Mouse (Mus musculus): ENCODE measurements around the gene Frmd6.

The Frmd6 gene

DNA sequence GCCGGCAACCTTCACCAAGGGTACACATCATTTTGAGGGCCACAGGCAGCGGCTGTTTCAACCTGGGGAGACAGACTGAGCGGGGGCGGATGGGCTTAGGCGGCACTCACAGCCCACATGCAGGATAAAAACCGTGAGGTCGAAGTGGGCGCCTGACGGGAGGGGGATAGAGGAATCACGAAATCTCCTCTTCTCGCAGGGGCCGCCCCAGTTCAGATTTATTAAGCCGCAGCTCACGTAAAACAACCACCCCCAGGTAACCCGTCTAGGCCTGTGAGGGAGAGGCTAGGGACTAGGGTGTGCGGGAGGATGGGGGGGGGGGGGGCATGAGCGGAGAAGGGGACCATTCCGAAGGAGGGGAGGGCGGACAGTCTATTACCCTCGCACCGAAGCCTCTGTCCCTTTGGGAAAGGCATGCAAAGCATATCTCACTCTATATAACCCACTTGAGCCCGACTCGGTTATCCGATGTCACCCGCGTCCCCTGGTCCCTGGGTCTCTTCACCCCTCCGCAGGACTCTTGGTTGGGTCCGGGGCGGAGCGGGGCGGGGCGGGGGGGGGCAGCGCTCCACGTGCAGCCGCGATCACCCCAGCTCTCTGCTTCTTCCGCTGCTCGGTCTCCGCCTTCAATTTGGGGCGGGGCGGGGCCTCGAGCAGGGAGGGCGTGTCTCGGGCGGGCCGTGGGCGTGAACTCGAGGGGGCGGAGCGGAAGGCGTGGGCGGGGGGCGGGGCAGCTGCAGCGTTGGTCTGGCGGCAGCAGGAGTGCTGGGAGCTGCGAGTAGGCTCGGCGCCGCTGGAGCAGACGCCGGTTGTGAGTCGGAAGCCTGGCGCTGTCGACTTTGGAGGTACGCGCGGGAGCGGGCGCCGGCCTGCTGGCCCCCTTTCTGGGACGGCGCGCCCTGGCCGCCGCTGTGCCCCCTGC, at the start of gene Frmd6:
Gene Frmd6 (plus strand): TSS at position 786 of the 922 bp plus-strand sequence.
- DNase-seq: peak; percentile 98 to 99

- DNase-seq: no peak
Observed at GRCm38 (mm10) chr12:70775609-70776008, 49.7 kb upstream of the Frmd6 start.

DNA sequence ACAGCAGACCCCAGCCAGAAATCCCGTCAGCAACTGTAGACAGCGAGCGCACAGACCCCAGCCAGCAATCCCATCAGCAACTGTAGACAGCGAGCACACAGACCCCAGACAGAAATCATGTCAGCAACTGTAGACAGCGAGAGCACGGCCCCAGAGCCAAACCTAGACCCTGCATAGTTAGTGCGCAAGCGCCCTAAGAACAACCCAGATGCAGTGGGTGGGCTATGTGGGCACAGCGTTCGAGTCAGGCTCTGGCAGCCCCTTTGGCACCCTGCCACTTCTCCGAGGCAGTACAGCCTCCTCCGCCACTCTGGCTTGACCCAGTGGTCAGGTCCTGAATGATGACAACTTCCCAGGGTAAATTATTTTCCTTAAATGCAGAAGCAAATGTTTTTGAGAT, 48.6 kb upstream of the Frmd6 start:
- DNase-seq: peak; percentile 82 to 86

DNA sequence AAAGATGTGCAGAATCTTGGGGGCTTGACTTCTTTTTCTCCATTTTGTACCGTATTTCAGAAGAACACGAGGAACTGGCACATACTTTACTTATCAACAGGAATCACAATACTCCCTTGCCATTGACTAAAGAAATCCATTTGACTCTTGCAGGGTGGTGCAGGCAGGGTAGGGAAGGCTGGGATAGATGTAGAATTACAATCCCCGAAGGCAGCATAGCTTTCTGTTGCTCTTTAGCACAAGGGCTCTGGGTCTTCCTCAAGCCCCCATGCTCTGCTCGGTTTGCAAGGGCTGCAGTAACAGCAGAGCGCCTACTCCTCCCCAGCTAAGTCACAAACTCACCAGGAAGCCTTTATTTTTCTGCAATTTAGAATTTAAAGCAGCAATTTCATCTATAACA, 47.8 kb upstream of the Frmd6 start:
- DNase-seq: no peak

GRCm38 (mm10) chr12:70777866-70778265, 47.4 kb upstream of the Frmd6 start:
- peak; percentile 32 to 51 for DNase-seq

- DNase-seq: no peak
Observed at GRCm38 (mm10) chr12:70778271-70778670, 47.0 kb upstream of the Frmd6 start.

GRCm38 (mm10) chr12:70778724-70779123, 46.6 kb upstream of the Frmd6 start:
- DNase-seq: no peak

GRCm38 (mm10) chr12:70783049-70783448, 42.3 kb upstream of the Frmd6 start:
- DNase-seq: no peak

DNA sequence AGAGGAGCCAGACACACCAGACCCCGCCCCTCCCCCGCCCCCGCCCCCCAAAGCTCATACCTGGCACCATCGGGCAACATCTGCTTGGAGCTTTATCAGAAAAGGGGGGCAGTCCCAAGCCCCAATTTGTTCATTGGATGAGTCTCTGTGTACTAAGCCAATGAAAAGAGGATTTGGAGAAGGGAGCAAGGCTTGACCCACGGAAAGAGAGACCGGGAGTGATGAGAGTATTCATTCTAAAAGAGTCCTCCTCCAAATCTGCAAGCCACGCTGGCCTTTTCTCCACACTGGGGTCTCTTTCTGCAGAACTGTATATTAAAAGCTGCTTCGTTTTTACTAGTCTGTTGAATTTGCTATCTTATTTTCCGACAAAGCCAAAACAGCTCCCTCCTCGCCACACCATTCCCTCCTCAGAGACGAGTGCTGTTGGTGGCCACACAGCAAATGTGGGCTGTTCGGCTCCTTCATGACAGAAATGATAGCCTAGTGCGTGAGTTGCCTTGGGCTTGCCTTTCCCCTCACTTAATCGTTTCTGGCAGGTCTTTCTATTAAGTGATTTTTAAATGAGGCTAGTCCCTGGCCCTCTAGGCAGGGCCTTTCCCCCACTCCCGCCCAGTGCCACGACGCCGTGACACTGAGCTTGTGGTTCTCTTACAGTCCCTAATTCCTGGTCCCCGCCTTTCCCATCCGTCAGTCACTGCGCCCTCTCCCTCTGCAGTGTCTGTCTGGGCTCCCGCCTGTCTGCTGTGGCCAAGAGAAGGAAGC, 41.7 kb upstream of the Frmd6 start:
- peak; percentile 18 to 20 for DNase-seq

DNA sequence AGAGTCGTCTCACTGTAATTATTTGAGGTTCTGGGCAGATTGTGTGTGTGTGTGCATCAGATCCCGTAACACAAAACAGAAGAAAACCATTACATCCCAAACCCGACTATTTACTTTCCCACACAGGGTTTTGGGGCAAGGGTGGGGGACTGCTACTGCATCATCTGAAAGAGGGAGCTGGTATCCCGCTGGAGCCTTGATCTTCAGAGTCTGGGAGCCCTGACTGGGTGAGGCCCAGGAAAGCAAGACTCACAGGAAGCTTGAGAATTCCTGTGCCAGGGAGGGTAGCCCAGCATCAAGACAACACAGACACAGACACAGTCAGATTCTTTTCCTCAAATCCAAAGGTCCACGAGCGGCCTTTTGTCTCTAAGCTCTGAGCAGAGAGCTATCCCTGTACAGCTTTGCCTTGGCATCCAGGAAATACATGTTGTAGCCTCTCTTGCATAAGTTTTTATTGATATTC, 41.0 kb upstream of the Frmd6 start:
- DNase-seq: no peak

- no peak for DNase-seq
Observed at GRCm38 (mm10) chr12:70789341-70789740, 36.0 kb upstream of the Frmd6 start.

DNA sequence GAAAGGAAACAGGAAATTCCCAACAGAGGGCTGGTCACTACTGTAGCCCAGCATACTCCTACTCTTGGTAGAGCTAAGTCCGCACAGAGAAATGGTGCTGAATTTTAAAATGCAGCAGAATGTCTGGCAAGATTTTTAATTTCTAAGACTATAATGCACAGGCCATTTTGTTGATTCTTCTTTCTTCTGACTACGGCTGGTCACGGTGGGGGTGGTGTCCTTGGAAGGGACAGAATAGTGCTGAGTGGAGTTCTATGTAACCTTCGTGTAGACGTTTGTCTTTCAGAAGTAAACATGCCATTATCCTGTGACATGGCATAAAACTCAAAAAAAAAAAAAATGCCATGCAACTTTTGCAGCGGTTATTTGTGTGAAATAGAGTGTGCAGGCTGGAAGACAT, 32.0 kb upstream of the Frmd6 start:
- DNase-seq: no peak

GRCm38 (mm10) chr12:70794543-70795388, 30.5 kb upstream of the Frmd6 start:
- DNase-seq: no peak

GRCm38 (mm10) chr12:70795389-70795711, 30.0 kb upstream of the Frmd6 start:
- DNase-seq: no peak

GRCm38 (mm10) chr12:70798496-70798895, 26.8 kb upstream of the Frmd6 start:
- DNase-seq: no peak

GRCm38 (mm10) chr12:70799231-70800002, 25.9 kb upstream of the Frmd6 start:
- no peak for DNase-seq

DNA sequence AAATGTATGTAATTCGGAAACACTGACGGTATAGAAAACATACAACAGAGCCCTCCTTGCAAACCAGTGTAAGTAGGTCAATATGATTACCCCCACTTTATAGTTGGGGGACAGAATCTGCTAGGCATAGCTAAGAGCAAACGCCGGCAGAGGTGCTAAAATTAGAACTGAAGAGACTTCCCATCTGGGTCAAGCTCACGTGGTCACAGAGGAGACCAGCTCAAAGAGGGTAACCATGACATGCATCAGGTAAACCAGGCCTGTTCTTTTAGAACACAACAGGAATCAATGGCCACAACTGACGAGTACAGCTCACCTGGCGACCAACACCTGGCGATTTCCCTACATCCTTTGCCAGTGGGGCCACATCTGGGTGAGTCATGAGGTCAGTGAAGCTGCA, 25.2 kb upstream of the Frmd6 start:
- no peak for DNase-seq

GRCm38 (mm10) chr12:70801361-70801760, 24.0 kb upstream of the Frmd6 start:
- no peak for DNase-seq

DNA sequence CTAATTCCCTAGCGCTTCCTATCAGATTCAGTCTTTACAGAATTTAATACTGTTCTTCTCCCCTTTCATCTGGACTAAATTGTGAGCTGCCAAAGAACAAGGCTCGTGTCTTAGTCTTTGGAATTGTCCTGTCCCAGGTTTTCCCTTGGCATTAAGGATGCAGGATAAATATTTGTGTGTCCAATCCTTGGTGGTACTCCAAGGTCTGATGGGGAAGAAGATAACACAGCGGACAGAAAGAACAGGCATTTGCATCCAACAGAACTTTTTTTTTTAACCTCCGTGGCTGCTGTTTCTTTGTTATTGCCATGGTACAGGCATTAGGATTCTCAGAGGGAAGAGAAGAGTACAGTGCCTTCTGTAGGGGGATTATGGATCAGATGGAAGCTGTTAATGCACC, 21.8 kb upstream of the Frmd6 start:
- no peak for DNase-seq

DNA sequence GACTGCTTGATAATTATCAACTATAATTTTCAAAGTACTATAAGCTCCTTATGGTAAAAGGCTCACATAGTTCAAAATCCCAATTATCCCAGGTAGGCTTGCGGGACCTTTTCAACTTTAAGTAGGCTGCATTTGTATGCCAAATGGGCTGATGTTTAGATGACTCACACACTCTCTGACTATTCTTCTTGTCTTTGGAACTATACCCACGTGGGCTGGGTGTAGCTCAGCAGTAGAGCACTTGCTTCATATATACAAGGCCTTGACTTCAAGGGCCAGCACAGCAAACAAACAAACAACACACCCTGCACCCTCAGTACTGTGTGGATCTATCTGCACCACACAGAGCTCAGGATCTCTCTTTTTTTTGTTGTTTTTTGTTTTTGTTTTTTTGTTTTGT, 20.3 kb upstream of the Frmd6 start:
- no peak for DNase-seq

GRCm38 (mm10) chr12:70807543-70807942, 17.8 kb upstream of the Frmd6 start:
- DNase-seq: no peak

DNA sequence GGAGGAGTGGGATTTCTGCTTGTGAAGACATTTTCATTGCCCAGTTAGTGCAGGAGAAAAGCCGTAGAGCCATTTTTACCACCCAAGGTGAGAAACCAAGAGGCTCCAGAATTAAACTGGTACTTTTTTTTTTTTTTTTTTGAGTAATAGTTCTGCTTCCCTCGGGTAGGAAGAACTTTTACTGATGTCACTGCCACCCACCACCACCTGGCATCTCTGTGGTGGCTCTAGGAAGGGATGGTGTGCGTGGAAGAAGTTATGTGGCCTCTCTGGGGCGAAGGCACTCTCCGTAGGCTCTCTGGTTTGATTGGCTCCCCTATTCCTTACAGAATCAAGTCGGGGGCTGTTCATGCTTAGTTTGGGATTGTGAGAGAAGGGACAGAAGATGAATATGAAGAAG, 17.3 kb upstream of the Frmd6 start:
- no peak for DNase-seq
